Mouse (Mus musculus): Measurements from ENCODE around the gene Poglut1. TPM values are rescaled to one million over a fixed set of nuclear protein-coding genes. Genes with fewer than 3 reads are reported as not detected.

The Poglut1 gene
- polyA plus RNA-seq, 1 experiment from 2014 or later: 16.0 TPM

DNA sequence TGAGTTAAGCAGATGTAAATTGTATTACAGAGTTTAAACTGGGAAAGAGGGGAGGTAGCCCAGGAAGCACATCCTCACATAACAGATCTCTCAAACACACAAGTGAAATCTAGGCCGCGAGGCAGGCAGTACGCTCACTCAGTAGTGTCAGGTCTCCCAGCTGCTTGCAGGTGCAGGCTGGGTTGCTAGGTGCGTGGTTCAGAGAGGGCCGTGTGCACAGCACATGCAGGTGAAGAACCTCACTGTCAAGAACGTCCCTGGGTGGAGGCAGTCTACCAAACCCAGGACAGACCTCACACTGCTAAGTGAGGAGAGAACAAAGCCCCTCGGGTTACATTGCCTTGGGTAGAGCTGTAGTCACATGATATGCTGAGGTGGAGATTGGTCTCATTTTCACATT, 34.7 kb upstream of the Poglut1 start:
- DNase-seq (ENCODE audit: low spot score): no peak
- Histone ChIP-seq H3K4me3 (ENCODE audit: low read depth, low read length) (no peak overlapping the region), H3K27me3 (ENCODE audit: control insufficient read depth, insufficient read depth, low read length) (no peaks in the 10 kb centered on the region), H3K36me3 (ENCODE audit: control insufficient read depth, insufficient read depth, low read length) (peaks cover 40% of the 10 kb centered on the region), H3K27ac (replicated peaks) (no peak overlapping the region), H3K4me2 (replicated peaks; ENCODE audit: low read depth) (no peak overlapping the region), H3K4me1 (replicated peaks; ENCODE audit: control insufficient read depth, insufficient read depth) (no peaks in the 10 kb centered on the region), H3K9me3 (ENCODE audit: control insufficient read depth, low read length) (no peaks in the 10 kb centered on the region), H3K9ac (ENCODE audit: low read length) (no peak overlapping the region)
- no peak for TF ChIP-seq CTCF (IDR thresholded peaks at IDR 0.05; ENCODE audit: low read depth)
- TF ChIP-seq EP300 (optimal IDR thresholded peaks at IDR 0.05): no peak
- 80% methylated on average over 7 of the region's 7 CpGs for WGBS
- ATAC-seq (ENCODE audit: low FRiP score, low TSS enrichment): no peak

- ATAC-seq (ENCODE audit: low FRiP score, low TSS enrichment) (no peak), DNase-seq (ENCODE audit: low spot score) (no peak)
- H3K4me2 ChIP-seq (replicated peaks; ENCODE audit: low read depth): no peak overlapping the region
- no peaks in the 10 kb centered on the region for H3K27me3 ChIP-seq (ENCODE audit: control insufficient read depth, insufficient read depth, low read length)
- no peak overlapping the region for H3K27ac ChIP-seq (replicated peaks)
- H3K36me3 ChIP-seq (ENCODE audit: control insufficient read depth, insufficient read depth, low read length): peaks cover 6% of the 10 kb centered on the region; the same call in 1 of the 2 replicates
- H3K4me1 ChIP-seq (replicated peaks; ENCODE audit: control insufficient read depth, insufficient read depth): no peaks in the 10 kb centered on the region
- TF ChIP-seq CTCF (IDR thresholded peaks at IDR 0.05; ENCODE audit: low read depth) (no peak), EP300 (optimal IDR thresholded peaks at IDR 0.05) (no peak)
- no peak overlapping the region for H3K9ac ChIP-seq (ENCODE audit: low read length)
- 90% methylated on average over 3 of the region's 3 CpGs for WGBS
- no peak overlapping the region for H3K4me3 ChIP-seq (ENCODE audit: low read depth, low read length)
- no peaks in the 10 kb centered on the region for H3K9me3 ChIP-seq (ENCODE audit: control insufficient read depth, low read length)
Observed at GRCm38 (mm10) chr16:38571481-38571880, 21.4 kb upstream of the Poglut1 start.

GRCm38 (mm10) chr16:38568192-38568591, 18.1 kb upstream of the Poglut1 start:
- no peak overlapping the region for H3K4me3 ChIP-seq (ENCODE audit: low read depth, low read length)
- H3K36me3 ChIP-seq (ENCODE audit: control insufficient read depth, insufficient read depth, low read length): peaks cover 3% of the 10 kb centered on the region; the same call in 1 of the 2 replicates
- no peaks in the 10 kb centered on the region for H3K4me1 ChIP-seq (replicated peaks; ENCODE audit: control insufficient read depth, insufficient read depth)
- H3K27me3 ChIP-seq (ENCODE audit: control insufficient read depth, insufficient read depth, low read length): no peaks in the 10 kb centered on the region
- H3K9me3 ChIP-seq (ENCODE audit: control insufficient read depth, low read length): no peaks in the 10 kb centered on the region
- H3K4me2 ChIP-seq (replicated peaks; ENCODE audit: low read depth): no peak overlapping the region
- H3K27ac ChIP-seq (replicated peaks): no peak overlapping the region
- WGBS: 87% methylated on average over 5 of the region's 5 CpGs
- 0 out of 2 replicates have a peak, but pooled peaks have one; percentile 66 for ATAC-seq (ENCODE audit: low FRiP score, low TSS enrichment)
- DNase-seq (ENCODE audit: low spot score): no peak
- no peak overlapping the region for H3K9ac ChIP-seq (ENCODE audit: low read length)
- no peak for TF ChIP-seq CTCF (IDR thresholded peaks at IDR 0.05; ENCODE audit: low read depth)
- TF ChIP-seq EP300 (optimal IDR thresholded peaks at IDR 0.05): no peak

DNA sequence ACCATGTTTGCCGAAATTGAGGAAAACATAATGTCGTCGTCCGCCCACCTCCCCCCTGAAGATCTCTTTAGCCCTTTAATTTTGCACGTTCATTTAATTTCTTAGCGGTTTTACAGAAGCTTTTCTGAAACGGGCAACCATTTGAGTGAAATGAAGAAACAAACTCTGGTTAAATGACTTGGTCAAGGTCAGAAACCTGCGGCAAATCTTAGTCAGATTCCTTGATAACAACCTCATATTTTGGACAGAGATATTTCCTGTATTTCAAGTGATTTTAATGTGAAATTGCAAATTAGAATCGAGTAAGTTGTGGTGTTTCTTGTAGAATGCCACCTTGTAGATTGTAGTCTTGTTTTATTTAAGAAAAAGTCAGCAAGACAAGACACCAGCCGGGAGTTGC, 13.5 kb upstream of the Poglut1 start:
- H3K27ac ChIP-seq (replicated peaks): no peak overlapping the region; the same call in 1 of the 2 replicates
- 22% methylated on average over 10 of the region's 10 CpGs for WGBS
- H3K9ac ChIP-seq (ENCODE audit: low read length): peak overlapping the region; percentile 96
- H3K27me3 ChIP-seq (ENCODE audit: control insufficient read depth, insufficient read depth, low read length): no peaks in the 10 kb centered on the region
- DNase-seq (ENCODE audit: low spot score) (no peak), ATAC-seq (ENCODE audit: low FRiP score, low TSS enrichment) (no peak)
- H3K4me1 ChIP-seq (replicated peaks; ENCODE audit: control insufficient read depth, insufficient read depth): no peaks in the 10 kb centered on the region
- peak overlapping the region; percentile 72 for H3K4me2 ChIP-seq (replicated peaks; ENCODE audit: low read depth)
- H3K36me3 ChIP-seq (ENCODE audit: control insufficient read depth, insufficient read depth, low read length): no peaks in the 10 kb centered on the region; the same call in 1 of the 2 replicates
- TF ChIP-seq CTCF (IDR thresholded peaks at IDR 0.05; ENCODE audit: low read depth) (no peak), EP300 (optimal IDR thresholded peaks at IDR 0.05) (no peak)
- H3K9me3 ChIP-seq (ENCODE audit: control insufficient read depth, low read length): no peaks in the 10 kb centered on the region
- H3K4me3 ChIP-seq (ENCODE audit: low read depth, low read length): peak overlapping the region; percentile 96

DNA sequence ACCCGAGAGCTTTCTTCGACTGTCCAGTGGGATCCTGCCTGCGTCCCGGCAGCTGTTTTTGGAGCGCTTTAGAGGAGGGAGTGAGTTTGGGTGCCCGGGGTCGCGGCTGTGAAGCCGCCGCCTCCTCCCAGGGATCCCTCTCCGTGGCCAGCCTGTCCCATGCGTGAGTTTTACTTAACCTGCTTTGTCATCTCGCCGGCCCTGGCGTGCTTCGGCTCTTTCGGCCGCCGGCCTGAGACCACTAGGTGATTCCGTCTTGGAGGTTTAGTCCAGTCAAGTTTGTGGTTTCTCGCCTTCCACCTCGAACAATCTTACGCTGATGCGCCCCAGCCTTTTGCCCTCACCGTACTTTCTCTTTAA, 12.9 kb upstream of the Poglut1 start:
- H3K27ac ChIP-seq (replicated peaks): peak overlapping the region; percentile 89
- H3K9ac ChIP-seq (ENCODE audit: low read length): peak overlapping the region; percentile 96
- peak overlapping the region; percentile 72 for H3K4me2 ChIP-seq (replicated peaks; ENCODE audit: low read depth)
- H3K4me3 ChIP-seq (ENCODE audit: low read depth, low read length): peak overlapping the region; percentile 96
- DNase-seq (ENCODE audit: low spot score): no peak
- ATAC-seq (ENCODE audit: low FRiP score, low TSS enrichment): no peak; the same call in 1 of the 2 replicates
- H3K36me3 ChIP-seq (ENCODE audit: control insufficient read depth, insufficient read depth, low read length): no peaks in the 10 kb centered on the region; the same call in 1 of the 2 replicates
- H3K4me1 ChIP-seq (replicated peaks; ENCODE audit: control insufficient read depth, insufficient read depth): no peaks in the 10 kb centered on the region
- H3K9me3 ChIP-seq (ENCODE audit: control insufficient read depth, low read length): no peaks in the 10 kb centered on the region
- H3K27me3 ChIP-seq (ENCODE audit: control insufficient read depth, insufficient read depth, low read length): no peaks in the 10 kb centered on the region
- under 1% methylated on average over 25 of the region's 25 CpGs for WGBS
- no peak for TF ChIP-seq EP300 (optimal IDR thresholded peaks at IDR 0.05)
- no peak for TF ChIP-seq CTCF (IDR thresholded peaks at IDR 0.05; ENCODE audit: low read depth)

DNA sequence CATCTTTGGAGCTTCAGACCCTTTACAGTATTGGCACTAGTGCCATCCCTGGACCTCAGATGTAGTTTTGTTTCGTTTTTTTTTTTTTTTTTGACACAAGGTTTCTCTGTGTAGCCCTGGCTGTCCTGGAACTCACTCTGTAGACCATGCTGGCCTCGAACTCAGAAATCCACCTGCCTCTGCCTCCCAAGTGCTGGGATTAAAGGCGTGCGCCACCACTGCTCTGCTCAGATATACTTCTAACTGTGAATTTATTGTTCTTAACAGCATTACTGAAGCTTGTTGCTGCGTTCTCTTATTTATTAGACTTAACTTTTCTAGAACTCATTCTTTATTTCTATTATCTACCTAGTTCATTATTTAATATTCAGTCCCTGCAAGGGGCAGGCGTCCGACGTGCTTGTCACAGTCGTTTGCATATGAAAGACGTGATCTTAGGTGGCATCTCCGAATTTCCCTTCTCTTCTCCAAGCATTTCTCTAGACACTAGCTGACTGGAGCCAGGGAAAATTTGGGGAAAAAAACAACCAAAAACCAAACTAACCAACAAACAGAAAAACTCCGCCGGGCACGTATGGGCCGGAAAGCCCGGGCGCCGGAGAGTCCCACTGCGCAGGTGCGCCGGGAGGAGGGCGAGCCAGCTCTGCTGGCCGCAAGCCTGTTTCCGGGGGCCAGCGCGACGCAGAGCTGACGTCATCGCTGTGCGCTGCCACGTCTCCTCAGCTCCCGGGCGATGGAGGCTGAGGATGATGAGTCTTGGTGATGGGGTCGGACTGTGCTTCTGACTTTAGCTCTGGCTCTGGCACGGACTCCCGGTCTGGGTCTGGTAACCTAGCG, 12.3 kb upstream of the Poglut1 start:
- peak; percentile 97 for ATAC-seq (ENCODE audit: low FRiP score, low TSS enrichment)
- Histone ChIP-seq H3K27me3 (ENCODE audit: control insufficient read depth, insufficient read depth, low read length) (no peaks in the 10 kb centered on the region), H3K9ac (ENCODE audit: low read length) (peak overlapping the region; percentile 96), H3K36me3 (ENCODE audit: control insufficient read depth, insufficient read depth, low read length) (no peaks in the 10 kb centered on the region; the same call in 1 of the 2 replicates), H3K4me1 (replicated peaks; ENCODE audit: control insufficient read depth, insufficient read depth) (no peaks in the 10 kb centered on the region), H3K4me2 (replicated peaks; ENCODE audit: low read depth) (peak overlapping the region; percentile 72), H3K4me3 (ENCODE audit: low read depth, low read length) (peak overlapping the region; percentile 96), H3K9me3 (ENCODE audit: control insufficient read depth, low read length) (no peaks in the 10 kb centered on the region), H3K27ac (replicated peaks) (peak overlapping the region; percentile 89)
- TF ChIP-seq EP300 (optimal IDR thresholded peaks at IDR 0.05): no peak
- 6% methylated on average over 37 of the region's 37 CpGs for WGBS
- peak; percentile 95 for DNase-seq (ENCODE audit: low spot score)
